ENCODE assay signal across 13 mouse cellular contexts in the genomic region with DNA sequence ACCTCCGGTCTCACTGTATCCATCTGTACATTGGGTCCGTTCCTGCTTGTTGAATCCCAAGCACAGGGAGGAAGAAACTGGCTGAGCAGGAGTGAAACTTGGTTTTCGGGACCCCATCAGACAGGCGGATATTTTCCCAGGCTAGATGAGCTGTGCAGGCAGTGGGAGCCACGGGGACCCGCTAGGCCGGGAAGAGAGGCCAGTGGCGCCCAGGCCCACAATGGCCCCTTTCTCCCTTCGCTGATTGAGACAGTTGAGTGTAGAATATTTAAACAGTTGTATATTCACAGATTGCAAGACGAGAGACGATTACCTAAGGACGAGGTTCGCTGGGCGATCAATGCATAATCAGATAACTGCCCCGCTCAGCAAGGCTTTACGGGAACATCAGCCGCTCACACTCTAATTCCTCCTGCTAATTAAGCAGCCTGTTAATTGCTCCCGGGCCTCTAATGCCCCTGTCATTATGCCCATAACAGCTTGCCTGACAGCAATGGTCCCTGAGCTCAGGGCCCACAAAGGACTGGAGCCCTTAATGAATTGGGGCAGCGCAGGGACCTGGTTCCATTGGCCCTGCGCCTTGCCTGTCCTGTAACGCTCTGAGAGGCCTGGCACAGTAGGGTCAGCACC. TPM values are rescaled to one million over a fixed set of nuclear protein-coding genes. Genes with fewer than 3 reads are reported as not detected.
DNase-seq lines count a peak whose midpoint lies in the region; ATAC-seq lines count a peak whose summit lies in the region.
"Had no signal": no experiment of that assay in that cellular context is flagged by ENCODE, and none has a peak within 500 bp of the region (broad histone marks: within the 10 kb centered on the region; RNA-seq: fewer than 3 reads in every experiment).

No protein-coding gene starts in this region.

- 50% methylated on average over 21 of the region's 21 CpGs for WGBS in hindbrain, embryonic 16.5 days

- peaks cover 3% of the 10 kb centered on the region for H3K27me3 ChIP-seq in hindbrain, embryonic 16.5 days (replicated peaks; ENCODE audit: control insufficient read depth, insufficient read depth, low read length)
- H3K27me3 ChIP-seq: limb, embryonic 12.5 days had no signal

- H3K4me1 ChIP-seq in hindbrain, embryonic 16.5 days (ENCODE audit: control insufficient read depth, insufficient read depth, low read depth, low read length), result peaks cover 7% of the 10 kb centered on the region

- no peak overlapping the region for H3K9ac ChIP-seq in hindbrain, embryonic 16.5 days (ENCODE audit: low read depth, low read length)
- H3K9ac ChIP-seq: limb, embryonic 12.5 days had no signal

- DNase-seq in frontal cortex, postnatal 25 days (ENCODE audit: low spot score in 2 of 2), result no peak
- peak; percentile 63 to 72 for DNase-seq in right cerebral cortex, postnatal 10 days (ENCODE audit: low spot score in 2 of 2)
- no peak for DNase-seq in right cerebral cortex, adult 2 months (ENCODE audit: low spot score in 2 of 2)
- DNase-seq in cerebellum, adult 18-20 months, result no peak
- no peak for DNase-seq in gastrocnemius, postnatal 14 days
- DNase-seq: kidney, postnatal 36 days; lung, adult 2 months had no signal

- intact Hi-C loops in gastrocnemius, postnatal 14 days (cut with DNase I; ENCODE audit: low total_unique reads), result no loop called here

- ATAC-seq in frontal cortex, adult (ENCODE audit: low TSS enrichment), result 0 out of 2 replicates have a peak, but pooled peaks have one; percentile 47
- 0 out of 2 replicates have a peak, but pooled peaks have one; percentile 24 for ATAC-seq in hindbrain, embryonic 16.5 days
- no peak for ATAC-seq in cerebellum, adult (ENCODE audit: insufficient number of reproducible peaks, low FRiP score, low TSS enrichment)
- ATAC-seq: inflammation-experienced regulatory T-cells, adult 6 months had no signal

- H3K36me3 ChIP-seq in hindbrain, embryonic 16.5 days (ENCODE audit: control insufficient read depth, insufficient read depth, low read length), result no peaks in the 10 kb centered on the region

- no peak overlapping the region for H3K27ac ChIP-seq in hindbrain, embryonic 16.5 days (ENCODE audit: low read depth, low read length)
- H3K27ac ChIP-seq: limb, embryonic 12.5 days had no signal

- H3K9me3 ChIP-seq in hindbrain, embryonic 16.5 days (ENCODE audit: control insufficient read depth, low read length), result no peaks in the 10 kb centered on the region
- H3K9me3 ChIP-seq: limb, embryonic 12.5 days had no signal

- no peak overlapping the region for H3K4me2 ChIP-seq in hindbrain, embryonic 16.5 days (ENCODE audit: low read length)
- H3K4me2 ChIP-seq: heart, embryonic 11.5 days; limb, embryonic 12.5 days had no signal

- no peak overlapping the region for H3K4me3 ChIP-seq in hindbrain, embryonic 16.5 days (ENCODE audit: low read length)
- H3K4me3 ChIP-seq: limb, embryonic 12.5 days had no signal

RNA-seq across cellular contexts. Expression of a gene that starts 54.0 kb away (rescaled TPM):
- 12.6 and 14.3 TPM in 2 replicates for polyA plus RNA-seq in hindbrain, embryonic 16.5 days (2015; fragmentation: Nextera tagmentation; extraction: Ambion mirVana)
- total RNA-seq in gastrocnemius, postnatal 14 days (2021), result 1 to 10 TPM; 1.2 to 3.5 TPM

Comparison
In these comparisons a context has a peak if more than half of its experiments do, and no peak if none do; other contexts are left out.
1. DNase-seq: peak in right cerebral cortex, postnatal 10 days (2 of 2); none in frontal cortex, postnatal 25 days (0 of 2), right cerebral cortex, adult 2 months (0 of 2), cerebellum, adult 18-20 months (0 of 2) and gastrocnemius, postnatal 14 days (single experiment).